Mouse (Mus musculus): ENCODE results near the gene Ccdc92b. TPM values are rescaled to one million over a fixed set of nuclear protein-coding genes. Genes with fewer than 3 reads are reported as not detected.

The Ccdc92b gene
- polyA plus RNA-seq, 1 experiment from 2014 or later = 0.85 TPM

DNA sequence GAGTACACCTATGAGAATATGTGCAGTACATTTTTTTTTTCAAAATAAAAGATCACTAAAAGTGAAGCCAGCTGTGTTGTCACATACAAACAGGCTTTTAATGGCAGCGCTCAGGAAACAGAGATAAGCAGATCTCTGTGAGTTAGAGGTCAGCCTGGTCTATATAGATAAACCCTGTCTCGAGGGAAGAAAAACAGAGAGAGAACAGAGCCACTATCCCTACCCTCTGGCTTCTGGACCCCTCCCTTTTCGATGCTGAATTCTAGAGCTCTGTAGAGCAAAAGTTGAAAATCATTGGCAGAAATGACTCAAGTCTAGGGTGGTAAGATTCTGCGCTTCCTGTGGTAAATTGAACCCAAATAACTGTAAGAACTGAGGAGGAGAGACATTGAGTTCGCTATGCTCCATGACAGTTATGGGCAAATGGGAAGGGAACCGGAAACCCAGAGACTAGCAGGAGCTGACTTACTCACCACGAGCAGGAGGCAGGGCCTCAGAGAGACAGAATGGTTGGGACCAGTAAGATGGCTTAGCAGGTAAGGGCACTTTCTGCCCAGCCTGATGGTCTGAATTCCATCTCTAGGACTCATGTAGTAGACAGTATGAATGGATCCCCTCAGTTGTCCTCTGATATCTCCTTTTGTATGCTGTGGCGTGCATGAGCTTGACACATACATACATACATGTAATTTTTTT, 2.7 kb downstream of the Ccdc92b start:
- 74% methylated on average over 8 of the region's 8 CpGs for WGBS
- H3K36me3 ChIP-seq (ENCODE audit: control insufficient read depth, insufficient read depth, low read length) = no peaks in the 10 kb centered on the region
- ATAC-seq (ENCODE audit: insufficient number of reproducible peaks, low FRiP score, low TSS enrichment, low read depth) (no peak), DNase-seq (ENCODE audit: low spot score) (no peak)
- H3K4me1 ChIP-seq (ENCODE audit: control insufficient read depth, insufficient read depth, low read length) = no peaks in the 10 kb centered on the region
- no peak overlapping the region for H3K4me2 ChIP-seq (ENCODE audit: low read depth, severe bottlenecking)
- no peaks in the 10 kb centered on the region for H3K9me3 ChIP-seq (ENCODE audit: control insufficient read depth, low read length)
- no peak overlapping the region for H3K27ac ChIP-seq (replicated peaks; ENCODE audit: low read depth, low read length)
- H3K9ac ChIP-seq (ENCODE audit: low read length) = no peak overlapping the region
- no peak overlapping the region for H3K4me3 ChIP-seq (ENCODE audit: low read depth, low read length)
- peaks cover 20% of the 10 kb centered on the region for H3K27me3 ChIP-seq (ENCODE audit: control insufficient read depth, insufficient read depth, low read length)

DNA sequence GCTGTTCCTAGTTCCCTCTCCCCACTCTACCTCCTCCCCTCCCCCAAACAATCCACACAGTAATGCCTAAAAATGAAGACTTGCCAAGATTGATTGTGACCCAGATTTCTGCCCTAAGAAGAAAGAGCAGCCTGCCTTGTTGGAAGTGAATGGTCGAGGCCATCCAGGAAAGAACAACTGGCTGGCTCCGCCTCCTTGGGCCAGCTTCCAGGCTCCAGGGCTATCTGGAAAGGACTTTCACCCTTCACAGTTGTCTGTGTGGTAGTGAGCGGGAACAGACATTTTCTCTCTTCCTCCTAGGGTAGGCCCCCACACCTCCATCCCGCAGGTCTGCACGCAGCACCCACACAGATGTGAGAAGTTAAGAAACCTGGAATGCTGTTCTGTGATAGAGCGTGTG, 4.3 kb downstream of the Ccdc92b start:
- 77% methylated on average over 6 of the region's 6 CpGs for WGBS
- no peak for DNase-seq (ENCODE audit: low spot score)
- no peak overlapping the region for H3K4me2 ChIP-seq (ENCODE audit: low read depth, severe bottlenecking)

DNA sequence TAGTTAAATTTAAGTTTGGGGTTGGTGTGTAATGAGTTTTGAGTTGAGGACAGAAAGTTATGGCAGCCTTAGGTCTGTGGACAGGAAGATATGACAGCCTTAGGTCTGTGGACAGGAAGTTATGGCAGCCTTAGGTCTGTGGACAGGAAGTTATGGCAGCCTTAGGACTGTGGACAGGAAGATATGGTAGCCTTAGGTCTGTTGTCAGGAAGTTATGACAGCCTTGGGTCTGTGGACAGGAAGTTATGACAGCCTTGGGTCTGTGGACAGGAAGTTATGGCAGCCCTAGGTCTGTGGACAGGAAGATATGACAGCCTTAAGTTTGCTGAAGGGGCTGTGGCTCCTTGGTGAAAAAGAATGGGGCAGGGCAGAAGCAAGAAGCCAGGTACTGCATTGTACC, 5.9 kb downstream of the Ccdc92b start:
- no peaks in the 10 kb centered on the region for H3K9me3 ChIP-seq (ENCODE audit: control insufficient read depth, low read length)
- ATAC-seq (ENCODE audit: insufficient number of reproducible peaks, low FRiP score, low TSS enrichment, low read depth) (no peak), DNase-seq (ENCODE audit: low spot score) (no peak)
- no peaks in the 10 kb centered on the region for H3K4me1 ChIP-seq (ENCODE audit: control insufficient read depth, insufficient read depth, low read length)
- no peak overlapping the region for H3K27ac ChIP-seq (replicated peaks; ENCODE audit: low read depth, low read length)
- H3K4me3 ChIP-seq (ENCODE audit: low read depth, low read length) = no peak overlapping the region
- H3K4me2 ChIP-seq (ENCODE audit: low read depth, severe bottlenecking) = no peak overlapping the region
- no peak overlapping the region for H3K9ac ChIP-seq (ENCODE audit: low read length)
- no peaks in the 10 kb centered on the region for H3K36me3 ChIP-seq (ENCODE audit: control insufficient read depth, insufficient read depth, low read length)
- H3K27me3 ChIP-seq (ENCODE audit: control insufficient read depth, insufficient read depth, low read length) = peaks cover 9% of the 10 kb centered on the region

More for the DNA sequence above, 4.3 kb downstream of the Ccdc92b start:
- H3K4me3 ChIP-seq (ENCODE audit: low read depth, low read length) = no peak overlapping the region
- no peak overlapping the region for H3K9ac ChIP-seq (ENCODE audit: low read length)
- no peaks in the 10 kb centered on the region for H3K4me1 ChIP-seq (ENCODE audit: control insufficient read depth, insufficient read depth, low read length)
- no peak for ATAC-seq (ENCODE audit: insufficient number of reproducible peaks, low FRiP score, low TSS enrichment, low read depth)
- H3K36me3 ChIP-seq (ENCODE audit: control insufficient read depth, insufficient read depth, low read length) = no peaks in the 10 kb centered on the region
- no peaks in the 10 kb centered on the region for H3K9me3 ChIP-seq (ENCODE audit: control insufficient read depth, low read length)
- H3K27ac ChIP-seq (replicated peaks; ENCODE audit: low read depth, low read length) = no peak overlapping the region
- peaks cover 20% of the 10 kb centered on the region for H3K27me3 ChIP-seq (ENCODE audit: control insufficient read depth, insufficient read depth, low read length)

DNA sequence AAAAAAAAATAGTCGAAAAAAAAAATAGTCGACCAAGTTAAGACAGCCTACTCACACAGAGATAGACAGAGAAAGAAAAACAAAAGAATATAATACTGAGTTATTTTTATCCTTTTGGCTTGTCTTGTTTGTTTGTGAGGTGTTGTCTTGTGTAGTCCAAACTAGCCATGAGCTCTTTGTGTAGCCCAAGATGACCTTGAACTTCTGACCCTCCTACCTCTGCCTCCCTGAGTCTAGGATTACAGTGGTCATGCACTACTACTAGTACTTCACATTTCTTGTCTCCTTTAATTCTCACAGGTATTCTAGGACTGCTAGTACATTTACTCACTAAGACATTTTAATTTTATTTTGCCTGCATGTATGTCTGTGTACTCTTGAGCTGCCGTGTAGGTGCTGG, 8.1 kb downstream of the Ccdc92b start:
- Histone ChIP-seq H3K4me3 (ENCODE audit: low read depth, low read length) (no peak overlapping the region), H3K9ac (ENCODE audit: low read length) (no peak overlapping the region), H3K4me1 (ENCODE audit: control insufficient read depth, insufficient read depth, low read length) (no peaks in the 10 kb centered on the region), H3K27me3 (ENCODE audit: control insufficient read depth, insufficient read depth, low read length) (no peaks in the 10 kb centered on the region), H3K9me3 (ENCODE audit: control insufficient read depth, low read length) (no peaks in the 10 kb centered on the region), H3K4me2 (ENCODE audit: low read depth, severe bottlenecking) (no peak overlapping the region), H3K27ac (replicated peaks; ENCODE audit: low read depth, low read length) (no peak overlapping the region), H3K36me3 (ENCODE audit: control insufficient read depth, insufficient read depth, low read length) (no peaks in the 10 kb centered on the region)
- DNase-seq (ENCODE audit: low spot score) (no peak), ATAC-seq (ENCODE audit: insufficient number of reproducible peaks, low FRiP score, low TSS enrichment, low read depth) (no peak)
- 80% methylated on average over 3 of the region's 3 CpGs for WGBS

DNA sequence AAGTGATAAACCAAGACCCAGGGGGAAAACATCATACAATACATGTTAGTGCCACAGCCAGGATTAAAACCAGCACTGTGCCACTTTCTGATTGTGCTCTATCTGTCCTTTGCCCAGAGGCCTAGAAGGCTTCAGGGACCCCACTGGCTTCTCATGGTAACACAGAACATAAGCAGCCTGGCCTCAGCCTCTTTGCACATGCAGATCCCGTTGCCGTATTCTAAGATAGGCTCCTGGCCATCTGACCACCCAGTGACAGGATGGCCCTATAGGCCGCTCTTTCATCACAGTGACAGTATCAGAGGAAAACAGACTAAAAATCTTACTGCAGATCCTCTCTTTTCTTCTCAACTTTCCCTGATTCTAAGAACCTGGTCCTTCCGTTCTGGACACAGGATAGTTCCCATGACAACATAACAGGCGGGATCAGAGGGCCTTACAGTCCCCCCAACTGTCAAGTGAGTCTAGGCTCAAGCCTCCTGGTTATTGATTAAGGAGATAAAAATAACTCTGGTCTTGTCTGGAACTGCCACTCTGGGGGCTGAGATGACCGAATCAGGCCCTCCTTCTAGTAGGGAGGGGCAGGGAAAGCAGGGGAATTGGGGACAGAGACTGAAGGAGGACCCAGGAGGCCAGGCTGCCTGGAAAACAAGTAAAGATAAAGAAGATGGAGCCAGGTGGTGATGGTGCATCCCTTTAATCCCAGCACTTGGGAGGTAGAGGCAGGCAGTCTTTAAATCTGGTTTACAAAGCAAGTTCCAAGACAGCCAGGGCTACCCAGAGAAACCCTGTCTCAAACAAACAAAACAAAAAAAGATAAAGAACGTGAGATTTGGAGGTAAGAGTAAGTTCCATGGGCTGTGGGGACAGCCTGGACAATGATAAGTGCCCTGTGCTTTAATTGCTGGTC, 12.7 kb downstream of the Ccdc92b start:
- ATAC-seq (ENCODE audit: insufficient number of reproducible peaks, low FRiP score, low TSS enrichment, low read depth) (no peak), DNase-seq (ENCODE audit: low spot score) (no peak)
- no peak overlapping the region for H3K9ac ChIP-seq (ENCODE audit: low read length)
- 76% methylated on average over 7 of the region's 7 CpGs for WGBS
- H3K27me3 ChIP-seq (ENCODE audit: control insufficient read depth, insufficient read depth, low read length) = 0 out of 2 replicates have a peak, but pooled peaks cover 1% of the 10 kb centered on the region
- no peak overlapping the region for H3K4me2 ChIP-seq (ENCODE audit: low read depth, severe bottlenecking)
- no peaks in the 10 kb centered on the region for H3K36me3 ChIP-seq (ENCODE audit: control insufficient read depth, insufficient read depth, low read length)
- no peak overlapping the region for H3K27ac ChIP-seq (replicated peaks; ENCODE audit: low read depth, low read length)
- H3K4me1 ChIP-seq (ENCODE audit: control insufficient read depth, insufficient read depth, low read length) = no peaks in the 10 kb centered on the region
- H3K9me3 ChIP-seq (ENCODE audit: control insufficient read depth, low read length) = no peaks in the 10 kb centered on the region
- H3K4me3 ChIP-seq (ENCODE audit: low read depth, low read length) = no peak overlapping the region

DNA sequence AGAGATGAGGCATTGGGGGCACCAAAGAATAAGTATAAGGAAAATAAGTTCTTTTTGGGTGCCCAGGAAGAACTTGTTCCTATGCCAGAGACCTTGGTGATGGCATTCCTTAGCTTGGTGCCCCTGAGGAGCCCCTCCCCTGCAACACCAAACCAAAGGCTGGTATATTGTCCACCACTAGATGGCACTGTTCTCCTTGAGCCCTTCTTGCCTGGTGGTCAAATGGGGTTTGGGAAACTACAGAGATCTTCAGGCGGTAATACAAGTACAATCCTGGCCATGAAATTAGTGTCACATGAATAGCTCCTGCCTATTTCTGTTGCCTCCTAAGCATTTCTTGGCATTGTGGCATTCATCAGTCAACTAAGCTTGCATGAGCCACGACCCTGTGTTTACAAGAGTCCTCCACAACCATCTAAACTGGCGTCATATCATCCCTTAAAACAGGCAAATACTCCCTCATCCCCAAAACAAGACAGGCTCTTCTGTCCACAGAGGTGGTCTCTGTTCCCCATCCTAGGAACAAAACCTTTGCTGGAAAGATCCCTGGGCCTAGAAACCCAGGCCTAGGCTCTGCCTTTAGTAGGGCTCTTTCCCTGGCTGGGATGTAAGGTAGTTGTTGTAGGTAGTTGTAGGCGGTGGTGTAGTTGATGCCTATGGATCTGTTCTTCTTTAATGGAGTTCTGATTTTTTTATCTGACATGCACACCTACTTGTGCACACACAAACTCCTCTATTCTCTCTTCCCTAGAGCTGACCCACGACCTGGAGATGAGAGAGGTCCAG, 15.3 kb downstream of the Ccdc92b start:
- Histone ChIP-seq H3K27me3 (ENCODE audit: control insufficient read depth, insufficient read depth, low read length) (0 out of 2 replicates have a peak, but pooled peaks cover 8% of the 10 kb centered on the region), H3K4me3 (ENCODE audit: low read depth, low read length) (no peak overlapping the region), H3K27ac (replicated peaks; ENCODE audit: low read depth, low read length) (no peak overlapping the region), H3K4me2 (ENCODE audit: low read depth, severe bottlenecking) (no peak overlapping the region), H3K36me3 (ENCODE audit: control insufficient read depth, insufficient read depth, low read length) (no peaks in the 10 kb centered on the region), H3K9ac (ENCODE audit: low read length) (no peak overlapping the region), H3K9me3 (ENCODE audit: control insufficient read depth, low read length) (no peaks in the 10 kb centered on the region), H3K4me1 (ENCODE audit: control insufficient read depth, insufficient read depth, low read length) (peaks cover 6% of the 10 kb centered on the region; the same call in 1 of the 2 replicates)
- ATAC-seq (ENCODE audit: insufficient number of reproducible peaks, low FRiP score, low TSS enrichment, low read depth) = no peak
- 65% methylated on average over 5 of the region's 5 CpGs for WGBS
- DNase-seq (ENCODE audit: low spot score) = peak; percentile 81

DNA sequence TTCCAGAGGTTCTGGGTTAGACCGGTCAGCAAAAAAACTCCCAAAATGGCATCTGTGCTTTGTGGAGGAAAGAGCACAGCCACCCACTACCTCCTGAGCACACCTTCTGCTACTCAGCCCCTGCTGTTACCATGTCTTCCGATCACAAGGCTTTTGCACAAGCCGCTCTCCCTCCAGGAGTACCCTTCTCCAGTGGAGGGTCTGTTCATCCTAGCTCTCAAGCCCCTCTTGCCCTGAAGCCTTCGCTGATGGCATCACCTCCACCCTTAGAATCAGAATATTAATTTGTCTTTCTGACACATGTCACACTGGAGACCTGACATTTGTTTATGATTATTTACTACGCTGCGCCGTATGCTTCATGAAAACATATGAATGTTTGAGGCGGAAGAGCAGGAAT, 18.1 kb downstream of the Ccdc92b start:
- Histone ChIP-seq H3K27me3 (ENCODE audit: control insufficient read depth, insufficient read depth, low read length) (0 out of 2 replicates have a peak, but pooled peaks cover 11% of the 10 kb centered on the region), H3K9ac (ENCODE audit: low read length) (peak overlapping the region; percentile 86; the same call in 1 of the 2 replicates), H3K27ac (replicated peaks; ENCODE audit: low read depth, low read length) (no peak overlapping the region), H3K9me3 (ENCODE audit: control insufficient read depth, low read length) (no peaks in the 10 kb centered on the region), H3K4me3 (ENCODE audit: low read depth, low read length) (peak overlapping the region; percentile 76), H3K4me1 (ENCODE audit: control insufficient read depth, insufficient read depth, low read length) (peaks cover 6% of the 10 kb centered on the region; the same call in 1 of the 2 replicates), H3K36me3 (ENCODE audit: control insufficient read depth, insufficient read depth, low read length) (no peaks in the 10 kb centered on the region), H3K4me2 (ENCODE audit: low read depth, severe bottlenecking) (peak overlapping the region; percentile 94)
- ATAC-seq (ENCODE audit: insufficient number of reproducible peaks, low FRiP score, low TSS enrichment, low read depth) (no peak), DNase-seq (ENCODE audit: low spot score) (no peak)
- 23% methylated on average over 8 of the region's 8 CpGs for WGBS

Data from limb, embryonic 11.5 days (tissue).